Mouse (Mus musculus) heart, embryonic 15.5 days (tissue): ENCODE results near the gene P2ry10b. TPM values are rescaled to one million over a fixed set of nuclear protein-coding genes. Genes with fewer than 3 reads are reported as not detected.

ENCODE experiments used
- ATAC-seq: fragments of 200-750 bp; cut with Nextera tagmentation; replicated peaks from 2 replicates; pipeline ENCODE4 v1.8.0; 2017; ENCODE audit warnings: low read depth, moderate TSS enrichment; ENCODE audit not compliant: insufficient number of reproducible peaks, insufficient read depth, low FRiP score
- H3K27ac ChIP-seq: fragments of 300-500 bp; sonication (generic); 2 replicates; pipeline ENCODE4 v1.5.1; 2015; ENCODE audit warnings: mild to moderate bottlenecking, inconsistent platforms
- H3K27me3 ChIP-seq: fragments of 300-500 bp; sonication (generic); 2 replicates; pipeline ENCODE4 v1.6.1; 2015; ENCODE audit warnings: inconsistent platforms
- H3K36me3 ChIP-seq: fragments of 300-500 bp; sonication (generic); 2 replicates; pipeline ENCODE4 v1.6.1; 2015; ENCODE audit warnings: mild to moderate bottlenecking, inconsistent platforms
- H3K4me1 ChIP-seq: fragments of 300-500 bp; sonication (generic); replicated peaks from 2 replicates; pipeline ENCODE4 v1.6.1; 2015; ENCODE audit warnings: inconsistent platforms
- H3K4me2 ChIP-seq: fragments of 300-500 bp; sonication (generic); 2 replicates; pipeline ENCODE4 v1.6.1; 2015; ENCODE audit warnings: inconsistent platforms, mild to moderate bottlenecking, moderate library complexity
- H3K4me3 ChIP-seq: fragments of 300-500 bp; sonication (generic); 2 replicates; pipeline ENCODE4 v1.5.1; 2015; ENCODE audit warnings: mild to moderate bottlenecking, inconsistent platforms
- H3K9ac ChIP-seq: fragments of 300-500 bp; sonication (generic); 2 replicates; pipeline ENCODE4 v1.6.1; 2015; ENCODE audit warnings: mild to moderate bottlenecking, inconsistent platforms
- H3K9me3 ChIP-seq: fragments of 300-500 bp; sonication (generic); replicated peaks from 2 replicates; pipeline ENCODE4 v1.6.1; 2016; ENCODE audit warnings: inconsistent platforms
- WGBS: fragments of 180-500 bp; shearing (Covaris S2); methylation state at CpG from one replicate; pipeline ENCODE4 v1.1.7; 2015; ENCODE audit warnings: mixed read lengths; 5-methylcytosine and 5-hydroxymethylcytosine counted together
- polyA plus RNA-seq: library from polyadenylated mRNA; unstranded; fragments of >200 nt; fragmentation: Nextera tagmentation; extraction: Ambion mirVana; gene quantifications from 2 replicates; pipeline ENCODE4 v1.2.1, GENCODE M21; 2015

Gene P2ry10b
- 0.83 and 1.1 TPM in 2 replicates for polyA plus RNA-seq

- no peak for ATAC-seq
- no peak within 1 kb of the TSS for H3K9ac ChIP-seq
- no peaks in the 10 kb centered on the region for H3K36me3 ChIP-seq
- H3K9me3 ChIP-seq, result no peaks in the 10 kb centered on the region
- peak within 1 kb of the TSS; percentile 61 for H3K27ac ChIP-seq
- no peak within 1 kb of the TSS for H3K4me3 ChIP-seq
- peak within 1 kb of the TSS; percentile 33; the same call in 1 of the 2 replicates for H3K4me2 ChIP-seq
- H3K27me3 ChIP-seq, result no peaks in the 10 kb centered on the region
- H3K4me1 ChIP-seq, result no peaks in the 10 kb centered on the region
- 68% methylated on average over 3 of the region's 3 CpGs for WGBS
Observed at GRCm38 (mm10) chrX:107148681-107149080, at the start of gene P2ry10b. Gene P2ry10b (plus strand): TSS chrX:107148927.

GRCm38 (mm10) chrX:107116333-107116732 is 32.4 kb upstream of the P2ry10b start:
- H3K36me3 ChIP-seq, result no peaks in the 10 kb centered on the region
- 70% methylated on average over 1 of the region's 1 CpGs for WGBS
- no peak overlapping the region for H3K9ac ChIP-seq
- H3K4me3 ChIP-seq, result no peak overlapping the region
- no peaks in the 10 kb centered on the region for H3K4me1 ChIP-seq
- H3K9me3 ChIP-seq, result no peaks in the 10 kb centered on the region
- H3K4me2 ChIP-seq, result no peak overlapping the region
- no peak for ATAC-seq
- no peaks in the 10 kb centered on the region for H3K27me3 ChIP-seq
- no peak overlapping the region for H3K27ac ChIP-seq

- no peak for ATAC-seq
- 69% methylated on average over 1 of the region's 1 CpGs for WGBS
Observed at GRCm38 (mm10) chrX:107116987-107117386, 31.7 kb upstream of the P2ry10b start.

GRCm38 (mm10) chrX:107143184-107143583 is 5.5 kb upstream of the P2ry10b start:
- no peaks in the 10 kb centered on the region for H3K36me3 ChIP-seq
- no peak overlapping the region for H3K4me2 ChIP-seq
- H3K27me3 ChIP-seq, result no peaks in the 10 kb centered on the region
- H3K9me3 ChIP-seq, result no peaks in the 10 kb centered on the region
- no peaks in the 10 kb centered on the region for H3K4me1 ChIP-seq
- 63% methylated on average over 3 of the region's 3 CpGs for WGBS
- H3K9ac ChIP-seq, result no peak overlapping the region
- no peak overlapping the region for H3K4me3 ChIP-seq
- H3K27ac ChIP-seq, result no peak overlapping the region
- no peak for ATAC-seq

More at GRCm38 (mm10) chrX:107116987-107117386, 31.7 kb upstream of the P2ry10b start:
- no peaks in the 10 kb centered on the region for H3K36me3 ChIP-seq
- no peaks in the 10 kb centered on the region for H3K9me3 ChIP-seq
- no peaks in the 10 kb centered on the region for H3K27me3 ChIP-seq
- no peak overlapping the region for H3K9ac ChIP-seq
- no peaks in the 10 kb centered on the region for H3K4me1 ChIP-seq
- no peak overlapping the region for H3K4me2 ChIP-seq
- H3K4me3 ChIP-seq, result no peak overlapping the region
- no peak overlapping the region for H3K27ac ChIP-seq

GRCm38 (mm10) chrX:107143930-107144329 is 4.8 kb upstream of the P2ry10b start:
- no peak overlapping the region for H3K9ac ChIP-seq
- H3K4me2 ChIP-seq, result no peak overlapping the region
- no peak for ATAC-seq
- H3K4me1 ChIP-seq, result no peaks in the 10 kb centered on the region
- 54% methylated on average over 2 of the region's 2 CpGs for WGBS
- H3K9me3 ChIP-seq, result no peaks in the 10 kb centered on the region
- H3K27me3 ChIP-seq, result no peaks in the 10 kb centered on the region
- no peak overlapping the region for H3K27ac ChIP-seq
- H3K36me3 ChIP-seq, result no peaks in the 10 kb centered on the region
- no peak overlapping the region for H3K4me3 ChIP-seq

GRCm38 (mm10) chrX:107149391-107149993 is 765 bp downstream of the P2ry10b start:
- Histone ChIP-seq H3K27ac (peak overlapping the region; percentile 61), H3K36me3 (no peaks in the 10 kb centered on the region), H3K4me1 (no peaks in the 10 kb centered on the region), H3K4me2 (peak overlapping the region; percentile 33; the same call in 1 of the 2 replicates), H3K9me3 (no peaks in the 10 kb centered on the region), H3K9ac (no peak overlapping the region), H3K4me3 (no peak overlapping the region), H3K27me3 (no peaks in the 10 kb centered on the region)
- ATAC-seq, result no peak
- 31% methylated on average over 4 of the region's 4 CpGs for WGBS

- H3K4me2 ChIP-seq, result 0 out of 2 replicates have a peak overlapping the region, but pooled peaks have one; percentile 33
- H3K9ac ChIP-seq, result no peak overlapping the region
- no peak for ATAC-seq
- H3K36me3 ChIP-seq, result no peaks in the 10 kb centered on the region
- H3K27me3 ChIP-seq, result no peaks in the 10 kb centered on the region
- H3K9me3 ChIP-seq, result no peaks in the 10 kb centered on the region
- WGBS, result 32% methylated on average over 5 of the region's 5 CpGs
- no peaks in the 10 kb centered on the region for H3K4me1 ChIP-seq
- no peak overlapping the region for H3K4me3 ChIP-seq
- peak overlapping the region; percentile 61 for H3K27ac ChIP-seq
Observed at GRCm38 (mm10) chrX:107150027-107150426, 1.3 kb downstream of the P2ry10b start.

GRCm38 (mm10) chrX:107150752-107151515 is 2.2 kb downstream of the P2ry10b start:
- WGBS, result 48% methylated on average over 4 of the region's 4 CpGs
- 0 out of 2 replicates have a peak overlapping the region, but pooled peaks have one; percentile 4 for H3K4me3 ChIP-seq

GRCm38 (mm10) chrX:107156021-107156420 is 7.3 kb downstream of the P2ry10b start:
- 69% methylated on average over 2 of the region's 2 CpGs for WGBS
- ATAC-seq, result no peak

More at GRCm38 (mm10) chrX:107150752-107151515, 2.2 kb downstream of the P2ry10b start:
- ATAC-seq, result no peak
- Histone ChIP-seq H3K27ac (peak overlapping the region; percentile 68), H3K27me3 (no peaks in the 10 kb centered on the region), H3K36me3 (no peaks in the 10 kb centered on the region), H3K4me1 (no peaks in the 10 kb centered on the region), H3K4me2 (peak overlapping the region; percentile 38), H3K9ac (no peak overlapping the region), H3K9me3 (no peaks in the 10 kb centered on the region)

GRCm38 (mm10) chrX:107160496-107160895 is 11.8 kb downstream of the P2ry10b start:
- no peaks in the 10 kb centered on the region for H3K4me1 ChIP-seq
- no peaks in the 10 kb centered on the region for H3K27me3 ChIP-seq
- no peak for ATAC-seq
- H3K4me2 ChIP-seq, result no peak overlapping the region
- no peaks in the 10 kb centered on the region for H3K36me3 ChIP-seq
- no peak overlapping the region for H3K4me3 ChIP-seq
- no peak overlapping the region for H3K9ac ChIP-seq
- no peak overlapping the region for H3K27ac ChIP-seq
- no peaks in the 10 kb centered on the region for H3K9me3 ChIP-seq

More at GRCm38 (mm10) chrX:107156021-107156420, 7.3 kb downstream of the P2ry10b start:
- H3K36me3 ChIP-seq, result no peaks in the 10 kb centered on the region
- H3K27me3 ChIP-seq, result no peaks in the 10 kb centered on the region
- H3K9ac ChIP-seq, result no peak overlapping the region
- H3K9me3 ChIP-seq, result no peaks in the 10 kb centered on the region
- H3K4me1 ChIP-seq, result no peaks in the 10 kb centered on the region
- H3K4me2 ChIP-seq, result no peak overlapping the region
- no peak overlapping the region for H3K27ac ChIP-seq
- no peak overlapping the region for H3K4me3 ChIP-seq

GRCm38 (mm10) chrX:107168281-107168680 is 19.6 kb downstream of the P2ry10b start:
- Histone ChIP-seq H3K9ac (no peak overlapping the region), H3K27me3 (no peaks in the 10 kb centered on the region), H3K27ac (no peak overlapping the region), H3K9me3 (no peaks in the 10 kb centered on the region), H3K4me3 (no peak overlapping the region), H3K36me3 (no peaks in the 10 kb centered on the region), H3K4me1 (no peaks in the 10 kb centered on the region), H3K4me2 (no peak overlapping the region)
- whole genome bisulfite sequencing, result 0% methylated on average over 1 of the region's 1 CpGs
- ATAC-seq, result no peak
